Comparison of ENCODE assay signal across 7 mouse cellular contexts in genomic region chr17:72813419-72814315, GRCm38 (mm10). TPM values are rescaled to one million over a fixed set of nuclear protein-coding genes. Genes with fewer than 3 reads are reported as not detected.
DNase-seq lines count a peak whose midpoint lies in the region; TF ChIP-seq lines count a peak whose summit lies in the region.

No protein-coding gene starts in this region.

- TF ChIP-seq CTCF in CH12.LX (conservative IDR thresholded peaks at IDR 0.05 in 1 of 2, IDR thresholded peaks at IDR 0.05 in 1 of 2; ENCODE audit: low read depth in 2 of 2, low read length in 2 of 2): peak; percentile 87 to 91
- TF ChIP-seq CTCF in cortical plate, adult 2 months (IDR thresholded peaks at IDR 0.05; ENCODE audit: extremely low read depth, insufficient read depth, low read length): peak; percentile 92

- TF ChIP-seq POLR2A in CH12.LX (IDR thresholded peaks at IDR 0.05; ENCODE audit: low read depth, low read length): no peak
- no peak for TF ChIP-seq POLR2A in cortical plate, adult 2 months (IDR thresholded peaks at IDR 0.05; ENCODE audit: extremely low read depth, insufficient read depth, low read length)

- H3K9ac ChIP-seq in CH12.LX (ENCODE audit: insufficient read depth, low read depth): no peak overlapping the region

- peak; percentile 69 for TF ChIP-seq RAD21 in CH12.LX (IDR thresholded peaks at IDR 0.05; ENCODE audit: low read depth, low read length)

- H3K79me2 ChIP-seq in CH12.LX (replicated peaks; ENCODE audit: control insufficient read depth, extremely low read depth, insufficient read depth, poor library complexity, severe bottlenecking): no peaks in the 10 kb centered on the region

- no peak overlapping the region for H3K27ac ChIP-seq in CH12.LX (ENCODE audit: insufficient read depth, low read depth)
- H3K27ac ChIP-seq in cortical plate, adult 2 months (ENCODE audit: insufficient read depth, low read length): no peak overlapping the region

- DNase-seq in CH12.LX (ENCODE audit: extremely low read depth): peak; percentile 59
- peak; percentile 53 for DNase-seq in T-cell, adult 2 months (ENCODE audit: low spot score)
- DNase-seq in gastrocnemius, postnatal 14 days: peak; percentile 40
- DNase-seq in kidney, postnatal 4 days: peak; percentile 66 to 73
- peak; percentile 43 for DNase-seq in lung, postnatal 25 days (ENCODE audit: low spot score)
- DNase-seq in right cerebral cortex, adult 18-20 months: peak; percentile 55

- no peak for TF ChIP-seq EP300 in CH12.LX (IDR thresholded peaks at IDR 0.05; ENCODE audit: low read length)

- H3K27me3 ChIP-seq in CH12.LX (replicated peaks): no peaks in the 10 kb centered on the region

- no peaks in the 10 kb centered on the region for H3K9me3 ChIP-seq in CH12.LX (replicated peaks; ENCODE audit: low read length)

- peak overlapping the region; percentile 7; the same call in 1 of the 2 replicates for H3K4me2 ChIP-seq in CH12.LX (ENCODE audit: insufficient read depth, low read depth, poor library complexity, severe bottlenecking)

- in situ Hi-C loops in CH12.LX (cut with MboI; ENCODE audit: low pct_ligation_motif_present, low pct_unique_long_range_greater_than_20kb, low sequenced_read_pairs): no loop called here

- H3K4me1 ChIP-seq in CH12.LX (ENCODE audit: control insufficient read depth in 1 of 2, insufficient read depth in 2 of 2): peaks cover 0 to 11% of the 10 kb centered on the region in 2 experiments; a peak in 2 of 4 replicates
- H3K4me1 ChIP-seq in cortical plate, adult 2 months (ENCODE audit: control insufficient read depth, insufficient read depth, low read length): peaks cover 9% of the 10 kb centered on the region

- dilution Hi-C loops in CH12.LX (cut with MboI; ENCODE audit: extremely low pct_ligation_motif_present, extremely low pct_unique_long_range_greater_than_20kb, low sequenced_read_pairs): no loop called here

- H3K36me3 ChIP-seq in CH12.LX (replicated peaks in 1 of 2; ENCODE audit: control insufficient read depth in 1 of 2, insufficient read depth in 1 of 2, low read length in 1 of 2): no peaks in the 10 kb centered on the region

- intact Hi-C loops in gastrocnemius, postnatal 14 days (cut with DNase I; ENCODE audit: low total_unique reads): no loop called here

- no peak overlapping the region for H3K4me3 ChIP-seq in CH12.LX (replicated peaks in 1 of 3; ENCODE audit: low read depth in 2 of 3, low read length in 2 of 3, poor library complexity in 1 of 3)
- no peak overlapping the region for H3K4me3 ChIP-seq in cortical plate, adult 2 months (ENCODE audit: insufficient read depth, low read length)

TF ChIP-seq in CH12.LX, 34 proteins besides CTCF, POLR2A, EP300 and RAD21:
- TF ChIP-seq SMC3 (IDR thresholded peaks at IDR 0.05; ENCODE audit: low read depth, low read length) (peak; percentile 74), KAT2A (IDR thresholded peaks at IDR 0.05; ENCODE audit: insufficient replicate concordance, low read length) (no peak)

RNA-seq across cellular contexts. Expression of gene Ypel5, which starts 22.6 kb away (rescaled TPM):
- total RNA-seq in CH12.LX (2012; rRNA removed) (6.5 and 8.9 TPM in 2 replicates), CH12.LX (2014; rRNA removed) (15.7 and 16.1 TPM in 2 replicates)
- polyA plus RNA-seq in CH12.LX (2012; ENCODE audit: insufficient read length, low read depth): 12.3 and 14.3 TPM in 2 replicates
- 72.9 and 73.3 TPM in 2 replicates for polyA plus RNA-seq in cortical plate, adult 2 months (2012; rRNA removed)
- 10 to 100 TPM; 21.5 to 23.7 TPM for total RNA-seq in gastrocnemius, postnatal 14 days (2021)
